Mouse (Mus musculus) MEL (cell line): ENCODE measurements around the gene Lad1. TPM values are rescaled to one million over a fixed set of nuclear protein-coding genes. Genes with fewer than 3 reads are reported as not detected.

ENCODE experiments used
- DNase-seq: peaks from one replicate; pipeline ENCODE4 v3.0.0; 2011; ENCODE audit warnings: low read depth, low spot score
- H3K27ac ChIP-seq: 2 replicates; pipeline ENCODE4 v1.5.1; 2012; ENCODE audit warnings: low read depth, mild to moderate bottlenecking, control low read depth, low read length, moderate library complexity; ENCODE audit not compliant: control insufficient read depth
- H3K27me3 ChIP-seq, 2 experiments: fragments of 150-350 bp in 1 of 2; sonication (generic) in 1 of 2; 2 replicates each; pipeline ENCODE4 v1.6.1; 2012; ENCODE audit warnings: low read length in 2 of 2, mild to moderate bottlenecking in 2 of 2, improper control_type of control experiment in 1 of 2, moderate library complexity in 1 of 2; ENCODE audit not compliant: insufficient read depth in 2 of 2, control insufficient read depth in 1 of 2
- H3K36me3 ChIP-seq, 2 experiments: 2 replicates each; pipeline ENCODE4 v1.6.1; 2012 to 2014; ENCODE audit warnings: low read length in 2 of 2, improper control_type of control experiment in 1 of 2, inconsistent platforms in 1 of 2, mild to moderate bottlenecking in 1 of 2; ENCODE audit not compliant: insufficient read depth in 2 of 2, control insufficient read depth in 1 of 2
- H3K4me1 ChIP-seq, 2 experiments: fragments of 150-350 bp in 1 of 2; sonication (generic) in 1 of 2; 2 replicates each; pipeline ENCODE4 v1.6.1; 2012; ENCODE audit warnings: low read length in 2 of 2, improper control_type of control experiment in 1 of 2, mild to moderate bottlenecking in 1 of 2; ENCODE audit not compliant: insufficient read depth in 2 of 2, control insufficient read depth in 1 of 2
- H3K4me3 ChIP-seq, 2 experiments: fragments of 150-350 bp in 1 of 2; sonication (generic) in 1 of 2; 2 replicates each; pipeline ENCODE4 v1.5.1; 2012; ENCODE audit warnings: low read depth in 2 of 2, low read length in 2 of 2, mild to moderate bottlenecking in 2 of 2, moderate library complexity in 2 of 2, control low read depth in 1 of 2, improper control_type of control experiment in 1 of 2; ENCODE audit not compliant: control insufficient read depth in 1 of 2, insufficient read depth in 1 of 2
- H3K79me2 ChIP-seq: 2 replicates; pipeline ENCODE4 v1.6.1; 2012; ENCODE audit warnings: mild to moderate bottlenecking, low read length, moderate library complexity; ENCODE audit not compliant: control insufficient read depth, poor library complexity, insufficient read depth
- H3K9ac ChIP-seq: 2 replicates; pipeline ENCODE4 v1.6.1; 2012; ENCODE audit warnings: low read depth, mild to moderate bottlenecking, control low read depth, low read length, moderate library complexity; ENCODE audit not compliant: control insufficient read depth, poor library complexity, severe bottlenecking
- H3K9me3 ChIP-seq: fragments of 150-350 bp; sonication (generic); replicated peaks from 2 replicates; pipeline ENCODE4 v1.6.1; 2012; ENCODE audit warnings: mild to moderate bottlenecking, low read length, improper control_type of control experiment, moderate library complexity; ENCODE audit not compliant: insufficient read depth
- CTCF ChIP-seq, 3 experiments: IDR thresholded peaks in 2 of 3; conservative IDR thresholded peaks in 1 of 3; 2 replicates each; pipeline ENCODE4 v1.5.1; 2011 to 2012; ENCODE audit warnings: low read length in 3 of 3, low read depth in 2 of 3, mild to moderate bottlenecking in 2 of 3, improper control_type of control experiment in 1 of 3, inconsistent platforms in 1 of 3, mixed read lengths in 1 of 3, moderate library complexity in 1 of 3; ENCODE audit not compliant: control insufficient read depth in 1 of 3, insufficient read depth in 1 of 3, poor library complexity in 1 of 3, severe bottlenecking in 1 of 3
- E2F4 ChIP-seq: IDR thresholded peaks from 2 replicates; pipeline ENCODE4 v1.6.1; 2011; ENCODE audit warnings: low read depth, low read length, improper control_type of control experiment, borderline replicate concordance
- ETS1 ChIP-seq: IDR thresholded peaks from 2 replicates; pipeline ENCODE4 v1.6.1; 2012; ENCODE audit warnings: low read depth, mild to moderate bottlenecking, inconsistent platforms, low read length, improper control_type of control experiment, moderate library complexity
- GABPA ChIP-seq: IDR thresholded peaks from 2 replicates; pipeline ENCODE4 v1.6.1; 2012; ENCODE audit warnings: low read depth, mild to moderate bottlenecking, inconsistent platforms, low read length, improper control_type of control experiment, moderate library complexity
- HCFC1 ChIP-seq: IDR thresholded peaks from 2 replicates; pipeline ENCODE4 v1.6.1; 2012; ENCODE audit warnings: low read depth, mild to moderate bottlenecking, inconsistent platforms, low read length, improper control_type of control experiment, moderate library complexity
- JUND ChIP-seq: IDR thresholded peaks from 2 replicates; pipeline ENCODE4 v1.6.1; 2011; ENCODE audit warnings: low read depth, mild to moderate bottlenecking, improper control_type of control experiment, low read length
- MAFK ChIP-seq: IDR thresholded peaks from 2 replicates; pipeline ENCODE4 v1.6.1; 2011; ENCODE audit warnings: low read depth, mild to moderate bottlenecking, low read length, improper control_type of control experiment, borderline replicate concordance
- MAX ChIP-seq: IDR thresholded peaks from 2 replicates; pipeline ENCODE4 v1.6.1; 2011; ENCODE audit warnings: low read length, improper control_type of control experiment
- MAZ ChIP-seq: IDR thresholded peaks from 2 replicates; pipeline ENCODE4 v1.6.1; 2012; ENCODE audit warnings: low read depth, mild to moderate bottlenecking, inconsistent platforms, low read length, improper control_type of control experiment
- MEF2A ChIP-seq: IDR thresholded peaks from 2 replicates; pipeline ENCODE4 v1.6.1; 2014; ENCODE audit warnings: low read depth, mild to moderate bottlenecking, inconsistent platforms, low read length, improper control_type of control experiment; ENCODE audit not compliant: poor library complexity, insufficient replicate concordance, severe bottlenecking; ENCODE audit errors: extremely low read depth
- MXI1 ChIP-seq: IDR thresholded peaks from 2 replicates; pipeline ENCODE4 v1.6.1; 2011; ENCODE audit warnings: mild to moderate bottlenecking, low read depth, low read length, improper control_type of control experiment
- MYB ChIP-seq: IDR thresholded peaks from 2 replicates; pipeline ENCODE4 v1.6.1; 2011; ENCODE audit warnings: mild to moderate bottlenecking, low read depth, low read length, improper control_type of control experiment
- NRF1 ChIP-seq: IDR thresholded peaks from 2 replicates; pipeline ENCODE4 v1.6.1; 2014; ENCODE audit warnings: low read depth, mild to moderate bottlenecking, inconsistent platforms, low read length, improper control_type of control experiment, moderate library complexity; ENCODE audit not compliant: poor library complexity, insufficient read depth, severe bottlenecking
- POLR2AphosphoS2 ChIP-seq: IDR thresholded peaks from 2 replicates; pipeline ENCODE4 v1.6.1; 2011; ENCODE audit warnings: low read length, improper control_type of control experiment
- POLR2AphosphoS5 ChIP-seq: IDR thresholded peaks from 2 replicates; pipeline ENCODE4 v1.6.1; 2012; ENCODE audit warnings: low read depth, borderline replicate concordance, mild to moderate bottlenecking, inconsistent platforms, low read length, moderate library complexity, mixed read lengths
- SMC3 ChIP-seq: IDR thresholded peaks from 2 replicates; pipeline ENCODE4 v1.6.1; 2011; ENCODE audit warnings: low read depth, low read length, improper control_type of control experiment
- TBP ChIP-seq: IDR thresholded peaks from 2 replicates; pipeline ENCODE4 v1.8.0; 2011; ENCODE audit warnings: low read depth, low read length, improper control_type of control experiment
- TCF12 ChIP-seq: IDR thresholded peaks from 2 replicates; pipeline ENCODE4 v1.6.1; 2014; ENCODE audit warnings: low read depth, mild to moderate bottlenecking, inconsistent platforms, low read length, improper control_type of control experiment, moderate library complexity
- USF2 ChIP-seq, 2 experiments: IDR thresholded peaks; 2 replicates each; pipeline ENCODE4 v1.6.1; 2011 to 2012; ENCODE audit warnings: improper control_type of control experiment in 2 of 2, low read length in 2 of 2, borderline replicate concordance in 1 of 2, inconsistent platforms in 1 of 2, low read depth in 1 of 2, mild to moderate bottlenecking in 1 of 2; ENCODE audit not compliant: insufficient read depth in 1 of 2
- ZKSCAN1 ChIP-seq: IDR thresholded peaks from 2 replicates; pipeline ENCODE4 v1.6.1; 2012; ENCODE audit warnings: low read depth, mild to moderate bottlenecking, inconsistent platforms, low read length, improper control_type of control experiment, moderate library complexity
- polyA plus RNA-seq, 2 experiments: library from polyadenylated mRNA; stranded (reverse) in 1 of 2; unstranded in 1 of 2; fragments of >175 nt in 1 of 2; fragments of >200 nt in 1 of 2; gene quantifications; 2 replicates each; pipeline versions ENCODE4 v1.2.1 to v1.2.4; 2012; ENCODE audit warnings: low replicate concordance in 2 of 2, low read depth in 1 of 2; ENCODE audit not compliant: insufficient read length in 2 of 2, insufficient read depth in 1 of 2, missing spikeins in 1 of 2
- total RNA-seq: library from RNA; depleted of rRNA; stranded (reverse); fragments of 300-350 nt; gene quantifications from 2 replicates; pipeline ENCODE4 v1.2.3, GENCODE M21; 2012

Gene Lad1
- total and polyA plus RNA-seq, 3 experiments, result not detected

DNA sequence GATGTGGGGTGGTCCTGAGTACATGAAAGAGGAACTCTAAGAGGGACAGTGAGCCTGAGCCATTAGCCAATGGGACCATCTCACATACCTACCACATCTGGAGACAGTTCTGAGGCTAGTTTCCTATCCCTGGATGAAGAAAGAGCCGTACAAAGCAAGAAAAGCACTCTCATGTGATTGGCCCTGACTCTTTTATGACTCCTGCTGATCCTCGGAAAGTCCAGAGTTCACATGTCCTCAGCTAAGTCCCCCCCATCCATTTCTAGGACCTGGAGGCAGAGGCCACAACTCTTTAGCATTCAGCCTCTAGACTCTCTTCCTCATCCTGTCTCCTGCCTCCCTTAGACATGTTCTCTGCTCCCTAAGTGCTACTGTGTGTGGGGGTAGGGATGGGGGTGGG is 58.9 kb downstream of the Lad1 start:
- Histone ChIP-seq H3K36me3 (no peaks in the 10 kb centered on the region), H3K4me1 (no peaks in the 10 kb centered on the region), H3K9ac (no peak overlapping the region), H3K27ac (no peak overlapping the region), H3K4me3 (no peak overlapping the region), H3K27me3 (peaks cover 14% of the 10 kb centered on the region in 2 experiments; a peak in 3 of 4 replicates), H3K79me2 (no peaks in the 10 kb centered on the region), H3K9me3 (no peaks in the 10 kb centered on the region)
- no peak for DNase-seq
- TF ChIP-seq TCF12 (no peak), MEF2A (no peak), TBP (no peak), HCFC1 (no peak), NRF1 (no peak), POLR2AphosphoS2 (no peak), CTCF (IDR thresholded peaks at IDR 0.05 in 2 of 3, conservative IDR thresholded peaks at IDR 0.05 in 1 of 3; ENCODE audit: control insufficient read depth in 1 of 3, insufficient read depth in 1 of 3, low read depth in 2 of 3, low read length in 3 of 3, poor library complexity in 1 of 3, severe bottlenecking in 1 of 3) (no peak), MYB (no peak), GABPA (no peak), E2F4 (no peak), USF2 (IDR thresholded peaks at IDR 0.05; ENCODE audit: borderline replicate concordance in 1 of 2, insufficient read depth in 1 of 2, low read depth in 1 of 2, low read length in 2 of 2) (no peak), ZKSCAN1 (no peak), POLR2AphosphoS5 (no peak), ETS1 (no peak), MAX (no peak), MAFK (no peak), JUND (no peak), MAZ (no peak), MXI1 (no peak), SMC3 (no peak)
- TF ChIP-seq, all 39 proteins: peak for 0
